Mouse (Mus musculus): ENCODE measurements around the gene Slc22a12. TPM values are rescaled to one million over a fixed set of nuclear protein-coding genes. Genes with fewer than 3 reads are reported as not detected.

The Slc22a12 gene
- polyA plus RNA-seq (2011; ENCODE audit: insufficient read length, low read depth, missing spikeins): not detected in 2 replicates

- no peaks in the 10 kb centered on the region for H3K4me1 ChIP-seq (ENCODE audit: control insufficient read depth, insufficient read depth, low read length)
- no peak within 1 kb of the TSS for H3K4me3 ChIP-seq (ENCODE audit: insufficient read depth, low read length)
- no peak within 1 kb of the TSS for H3K27ac ChIP-seq (ENCODE audit: insufficient read depth, low read length)
- TF ChIP-seq POLR2A (IDR thresholded peaks at IDR 0.05; ENCODE audit: low read depth, low read length): no peak
- no peak for TF ChIP-seq CTCF (IDR thresholded peaks at IDR 0.05; ENCODE audit: borderline replicate concordance, insufficient read depth, low read length)
Measured at GRCm38 (mm10) chr19:6542367-6543034, at the start of gene Slc22a12. Slc22a12 (minus strand) TSS chr19:6543032.

DNA sequence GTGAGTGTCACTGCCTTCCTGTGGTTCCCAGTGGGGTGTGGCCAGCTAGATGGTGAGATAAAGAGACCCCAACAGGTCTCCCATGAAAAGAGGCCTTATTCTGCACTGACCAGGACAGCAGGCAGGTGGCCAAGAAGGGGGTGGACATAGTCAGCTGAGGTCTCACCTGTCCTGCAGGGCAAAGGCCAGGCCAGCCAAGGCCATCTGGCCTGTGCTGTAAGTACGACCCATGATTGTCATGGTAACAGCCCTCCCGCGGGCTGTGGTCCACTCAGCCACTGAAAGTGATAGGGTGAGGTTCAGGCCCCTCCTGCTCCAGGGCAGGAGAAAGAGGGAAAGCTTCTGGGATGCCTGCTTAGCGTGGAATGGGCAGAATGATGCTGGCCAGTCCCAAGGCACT, 29.2 kb upstream of the Slc22a12 start:
- H3K27ac ChIP-seq (ENCODE audit: insufficient read depth, low read length): no peak overlapping the region
- no peak for TF ChIP-seq CTCF (IDR thresholded peaks at IDR 0.05; ENCODE audit: borderline replicate concordance, insufficient read depth, low read length)
- no peak for TF ChIP-seq POLR2A (IDR thresholded peaks at IDR 0.05; ENCODE audit: low read depth, low read length)
- H3K4me3 ChIP-seq (ENCODE audit: insufficient read depth, low read length): no peak overlapping the region
- H3K4me1 ChIP-seq (ENCODE audit: control insufficient read depth, insufficient read depth, low read length): no peaks in the 10 kb centered on the region

DNA sequence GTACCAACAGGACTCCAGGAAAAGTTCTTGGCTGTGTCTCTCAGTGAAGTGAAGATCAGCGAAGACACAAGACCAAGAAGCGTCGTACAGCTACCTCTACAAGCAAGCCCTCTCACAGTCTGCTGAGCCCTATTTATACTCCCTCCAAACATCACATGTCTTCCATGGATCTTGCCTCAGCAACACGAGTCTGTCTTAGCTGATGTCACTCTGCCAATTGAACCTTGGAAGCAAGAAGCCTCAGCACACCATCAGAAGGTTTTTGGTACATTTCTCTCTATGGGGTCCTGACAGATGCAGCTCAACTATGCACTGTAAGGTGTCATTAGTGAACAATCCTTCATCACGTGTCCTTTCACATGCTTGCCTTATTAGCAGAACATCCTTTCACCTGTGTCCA, 28.6 kb upstream of the Slc22a12 start:
- no peak overlapping the region for H3K27ac ChIP-seq (ENCODE audit: insufficient read depth, low read length)
- no peak for TF ChIP-seq CTCF (IDR thresholded peaks at IDR 0.05; ENCODE audit: borderline replicate concordance, insufficient read depth, low read length)
- TF ChIP-seq POLR2A (IDR thresholded peaks at IDR 0.05; ENCODE audit: low read depth, low read length): no peak
- H3K4me3 ChIP-seq (ENCODE audit: insufficient read depth, low read length): no peak overlapping the region
- no peaks in the 10 kb centered on the region for H3K4me1 ChIP-seq (ENCODE audit: control insufficient read depth, insufficient read depth, low read length)

DNA sequence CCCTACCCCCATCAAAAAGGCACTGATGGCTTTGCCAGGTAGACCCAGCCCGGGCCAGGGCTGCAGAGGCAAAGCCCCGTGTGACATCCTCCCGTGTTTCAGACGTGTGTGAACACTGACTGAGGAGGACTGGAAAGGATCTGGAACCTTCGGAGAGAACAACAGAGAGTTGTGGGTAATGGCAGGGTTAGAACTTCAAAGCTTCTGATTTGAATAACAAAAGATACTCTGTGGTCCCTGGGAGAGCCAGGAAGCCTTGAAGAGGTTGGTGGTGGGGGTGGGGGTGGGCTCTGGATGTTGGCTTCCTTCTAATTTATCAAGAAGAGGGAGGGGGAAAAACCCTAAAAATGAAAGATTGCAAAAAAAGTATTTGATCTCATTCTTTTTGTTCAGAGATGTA, 26.7 kb upstream of the Slc22a12 start:
- TF ChIP-seq CTCF (IDR thresholded peaks at IDR 0.05; ENCODE audit: borderline replicate concordance, insufficient read depth, low read length) (no peak), POLR2A (IDR thresholded peaks at IDR 0.05; ENCODE audit: low read depth, low read length) (no peak)

GRCm38 (mm10) chr19:6569021-6569420, 26.2 kb upstream of the Slc22a12 start:
- TF ChIP-seq POLR2A (IDR thresholded peaks at IDR 0.05; ENCODE audit: low read depth, low read length): no peak
- TF ChIP-seq CTCF (IDR thresholded peaks at IDR 0.05; ENCODE audit: borderline replicate concordance, insufficient read depth, low read length): no peak
- Histone ChIP-seq H3K4me3 (ENCODE audit: insufficient read depth, low read length) (no peak overlapping the region), H3K27ac (ENCODE audit: insufficient read depth, low read length) (no peak overlapping the region), H3K4me1 (ENCODE audit: control insufficient read depth, insufficient read depth, low read length) (no peaks in the 10 kb centered on the region)

More for the DNA sequence above, 26.7 kb upstream of the Slc22a12 start:
- H3K4me3 ChIP-seq (ENCODE audit: insufficient read depth, low read length): no peak overlapping the region
- H3K27ac ChIP-seq (ENCODE audit: insufficient read depth, low read length): no peak overlapping the region
- no peaks in the 10 kb centered on the region for H3K4me1 ChIP-seq (ENCODE audit: control insufficient read depth, insufficient read depth, low read length)

GRCm38 (mm10) chr19:6566450-6566849, 23.6 kb upstream of the Slc22a12 start:
- Histone ChIP-seq H3K4me3 (ENCODE audit: insufficient read depth, low read length) (no peak overlapping the region), H3K27ac (ENCODE audit: insufficient read depth, low read length) (no peak overlapping the region), H3K4me1 (ENCODE audit: control insufficient read depth, insufficient read depth, low read length) (no peaks in the 10 kb centered on the region)
- no peak for TF ChIP-seq CTCF (IDR thresholded peaks at IDR 0.05; ENCODE audit: borderline replicate concordance, insufficient read depth, low read length)
- no peak for TF ChIP-seq POLR2A (IDR thresholded peaks at IDR 0.05; ENCODE audit: low read depth, low read length)

DNA sequence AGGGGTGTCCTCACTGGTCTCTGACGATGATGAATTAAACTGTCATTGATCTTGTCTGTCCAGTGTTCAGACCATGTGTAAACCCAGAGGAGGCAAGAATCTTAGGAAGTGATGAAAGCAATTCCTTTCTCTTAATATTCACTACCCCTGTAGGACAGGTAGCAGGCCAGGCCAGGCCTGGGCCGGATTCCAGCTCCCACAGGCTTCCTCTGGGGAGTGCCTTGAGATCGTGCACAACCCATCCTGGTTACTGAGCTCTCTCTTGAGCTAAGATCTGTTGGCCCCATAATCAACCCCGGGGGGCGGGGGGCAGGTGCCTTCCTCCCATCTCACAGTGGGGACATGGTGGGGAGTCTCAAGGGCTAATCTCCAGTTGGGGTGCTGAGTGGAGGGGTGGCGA, 22.3 kb upstream of the Slc22a12 start:
- no peak overlapping the region for H3K4me3 ChIP-seq (ENCODE audit: insufficient read depth, low read length)
- no peaks in the 10 kb centered on the region for H3K4me1 ChIP-seq (ENCODE audit: control insufficient read depth, insufficient read depth, low read length)
- TF ChIP-seq POLR2A (IDR thresholded peaks at IDR 0.05; ENCODE audit: low read depth, low read length) (no peak), CTCF (IDR thresholded peaks at IDR 0.05; ENCODE audit: borderline replicate concordance, insufficient read depth, low read length) (no peak)
- no peak overlapping the region for H3K27ac ChIP-seq (ENCODE audit: insufficient read depth, low read length)

GRCm38 (mm10) chr19:6560246-6560815, 17.5 kb upstream of the Slc22a12 start:
- Histone ChIP-seq H3K27ac (ENCODE audit: insufficient read depth, low read length) (no peak overlapping the region), H3K4me1 (ENCODE audit: control insufficient read depth, insufficient read depth, low read length) (no peaks in the 10 kb centered on the region), H3K4me3 (ENCODE audit: insufficient read depth, low read length) (no peak overlapping the region)
- TF ChIP-seq POLR2A (IDR thresholded peaks at IDR 0.05; ENCODE audit: low read depth, low read length) (no peak), CTCF (IDR thresholded peaks at IDR 0.05; ENCODE audit: borderline replicate concordance, insufficient read depth, low read length) (no peak)

- H3K4me3 ChIP-seq (ENCODE audit: insufficient read depth, low read length): no peak overlapping the region
- TF ChIP-seq POLR2A (IDR thresholded peaks at IDR 0.05; ENCODE audit: low read depth, low read length) (no peak), CTCF (IDR thresholded peaks at IDR 0.05; ENCODE audit: borderline replicate concordance, insufficient read depth, low read length) (no peak)
- H3K27ac ChIP-seq (ENCODE audit: insufficient read depth, low read length): no peak overlapping the region
- no peaks in the 10 kb centered on the region for H3K4me1 ChIP-seq (ENCODE audit: control insufficient read depth, insufficient read depth, low read length)
Measured at GRCm38 (mm10) chr19:6559576-6559975, 16.7 kb upstream of the Slc22a12 start.

DNA sequence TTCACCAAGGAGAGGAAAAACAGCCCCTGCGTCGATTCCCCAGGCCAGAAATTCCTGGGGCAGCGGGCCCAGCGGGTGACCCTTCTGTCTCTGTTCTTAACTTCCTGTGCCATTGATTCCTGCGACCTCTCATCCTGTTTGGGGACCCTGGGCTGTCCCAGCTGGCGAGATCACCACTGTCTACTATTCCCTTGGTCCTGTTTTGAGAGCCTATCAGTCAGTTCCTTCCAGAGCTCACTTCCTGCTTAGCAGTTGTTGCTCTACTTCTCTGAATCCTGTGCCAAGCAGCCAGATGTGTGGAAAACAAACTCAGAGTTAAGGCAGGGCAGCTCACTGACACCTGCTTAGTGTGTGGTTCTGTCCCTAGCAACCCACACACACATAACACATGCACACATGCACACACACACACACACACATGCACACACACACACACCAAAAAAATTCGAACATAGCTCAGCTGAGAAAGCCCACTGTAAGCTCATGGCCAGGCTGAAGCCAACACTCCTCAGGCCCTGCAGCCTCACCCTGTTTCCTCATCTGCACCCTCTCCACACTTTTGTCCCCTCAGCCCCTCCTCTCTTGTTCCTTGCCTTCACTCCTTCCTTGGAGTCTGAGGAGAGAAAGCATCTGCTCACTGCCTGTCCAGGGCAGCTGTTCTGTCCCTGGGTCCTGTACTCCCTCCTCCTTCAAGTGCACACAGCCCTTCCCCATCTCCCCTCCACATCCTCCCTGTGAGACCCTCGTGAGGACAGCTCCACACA, 11.2 kb upstream of the Slc22a12 start:
- Histone ChIP-seq H3K27ac (ENCODE audit: insufficient read depth, low read length) (no peak overlapping the region), H3K4me1 (ENCODE audit: control insufficient read depth, insufficient read depth, low read length) (no peaks in the 10 kb centered on the region), H3K4me3 (ENCODE audit: insufficient read depth, low read length) (no peak overlapping the region)
- TF ChIP-seq CTCF (IDR thresholded peaks at IDR 0.05; ENCODE audit: borderline replicate concordance, insufficient read depth, low read length) (no peak), POLR2A (IDR thresholded peaks at IDR 0.05; ENCODE audit: low read depth, low read length) (no peak)

All from embryonic fibroblast, embryonic 13.5 days (primary cell).